Mouse (Mus musculus): ENCODE measurements around the gene Jak3.
A peak's percentile ranks its signal among the peaks of the same experiment; 100 is the strongest.

The Jak3 gene

DNA sequence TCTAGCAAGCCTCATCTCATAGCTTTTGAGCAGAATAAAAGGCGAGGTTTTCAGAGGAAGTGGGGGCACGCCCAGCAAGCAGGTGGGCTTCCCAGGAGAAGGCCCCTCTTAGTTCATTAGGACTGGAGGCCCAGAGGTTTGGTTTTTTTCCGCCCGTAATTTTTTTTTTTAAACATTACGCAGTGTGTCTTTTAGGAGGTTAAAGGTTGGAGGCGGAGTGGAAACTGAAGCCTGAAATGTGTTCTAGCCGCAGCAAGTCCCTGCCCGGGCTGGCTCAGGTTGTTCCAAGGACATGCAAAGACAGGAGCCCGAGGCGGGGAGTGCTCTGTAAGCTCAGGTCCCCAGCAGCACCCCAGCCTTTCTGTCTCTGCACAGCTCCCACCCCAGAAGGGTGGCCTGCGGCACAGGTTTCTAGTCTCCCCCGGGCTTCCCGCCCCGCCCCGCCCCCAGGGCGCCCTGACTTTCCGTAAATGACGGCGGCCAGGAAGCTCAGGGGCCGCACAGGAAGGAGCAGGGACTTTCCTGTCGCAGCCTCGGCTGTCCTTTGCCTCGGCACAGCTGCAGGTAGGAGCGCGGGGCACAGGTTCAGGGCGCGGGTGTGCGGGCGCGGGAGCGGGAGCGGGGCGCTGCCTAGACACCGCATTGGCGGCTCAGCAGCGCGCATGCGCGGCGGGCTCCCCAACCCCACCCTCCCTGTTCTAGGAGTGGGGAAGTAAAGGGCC, at the start of gene Jak3:
Gene Jak3, plus strand, starts transcription at position 277 of the 722 bp plus-strand sequence.
- DNase-seq (ENCODE audit: low read depth in 2 of 2, low spot score in 2 of 2), result peak; percentile 55 to 58

DNA sequence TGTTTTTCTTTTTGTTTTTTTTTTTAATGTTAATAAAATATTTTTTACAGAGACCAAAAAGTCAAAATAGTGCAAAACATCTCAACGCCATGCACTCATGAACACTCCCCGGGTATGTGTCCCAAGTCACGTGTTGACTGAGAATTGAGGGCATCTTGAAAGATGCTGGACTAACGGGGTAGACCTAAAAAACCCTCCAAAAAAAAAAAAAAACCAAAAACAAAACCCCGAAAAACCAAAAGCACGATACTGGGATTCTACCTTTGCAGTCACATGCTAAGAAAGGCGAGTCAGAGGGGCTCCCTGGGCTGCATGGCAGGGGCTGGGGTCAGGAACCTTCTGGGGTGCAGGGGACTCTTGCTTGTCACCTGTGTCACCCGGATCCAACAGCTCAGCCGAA, 49.3 kb upstream of the Jak3 start:
- DNase-seq (ENCODE audit: low read depth in 2 of 2, low spot score in 2 of 2), result no peak

DNA sequence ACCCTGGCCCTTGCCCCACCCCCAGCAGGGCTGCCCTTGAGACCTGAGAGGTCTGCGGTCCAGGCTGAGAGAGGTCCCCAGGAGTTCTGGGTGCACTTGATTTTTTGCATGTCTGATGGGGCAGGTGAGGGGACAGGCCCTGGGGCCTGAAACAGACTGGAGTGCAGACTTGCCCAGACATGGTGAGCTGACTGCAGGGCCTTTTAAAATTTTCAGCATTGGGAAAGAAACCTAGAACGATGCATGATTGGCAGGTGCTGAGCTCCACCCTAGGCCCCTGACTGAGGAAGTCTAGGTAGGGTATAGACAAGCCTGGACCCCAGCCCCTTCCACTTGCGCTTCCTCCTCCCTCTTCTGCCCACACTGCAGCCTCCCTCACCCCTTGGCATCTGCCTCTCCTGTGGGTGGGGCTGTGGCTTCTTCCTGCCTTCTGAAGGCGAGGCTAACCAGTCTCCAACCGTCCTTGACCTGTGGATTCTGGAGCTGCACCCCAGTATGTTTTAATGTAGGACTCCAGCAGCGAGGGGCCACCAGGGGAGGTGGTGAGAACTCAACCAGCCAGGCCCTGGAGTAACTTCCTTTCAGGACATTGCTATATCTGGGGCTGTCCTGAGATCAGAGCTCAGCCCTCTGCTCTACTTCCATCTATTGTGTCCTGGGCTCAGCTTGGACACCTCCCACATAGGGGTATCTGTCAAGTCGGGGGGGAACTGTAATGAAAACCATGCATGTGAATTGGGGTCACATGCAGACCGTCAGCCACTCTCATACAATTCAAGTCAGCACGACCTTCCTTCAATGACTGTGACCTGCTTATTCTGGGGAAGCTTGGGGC, 48.6 kb upstream of the Jak3 start:
- DNase-seq (ENCODE audit: low read depth in 2 of 2, low spot score in 2 of 2), result no peak

DNA sequence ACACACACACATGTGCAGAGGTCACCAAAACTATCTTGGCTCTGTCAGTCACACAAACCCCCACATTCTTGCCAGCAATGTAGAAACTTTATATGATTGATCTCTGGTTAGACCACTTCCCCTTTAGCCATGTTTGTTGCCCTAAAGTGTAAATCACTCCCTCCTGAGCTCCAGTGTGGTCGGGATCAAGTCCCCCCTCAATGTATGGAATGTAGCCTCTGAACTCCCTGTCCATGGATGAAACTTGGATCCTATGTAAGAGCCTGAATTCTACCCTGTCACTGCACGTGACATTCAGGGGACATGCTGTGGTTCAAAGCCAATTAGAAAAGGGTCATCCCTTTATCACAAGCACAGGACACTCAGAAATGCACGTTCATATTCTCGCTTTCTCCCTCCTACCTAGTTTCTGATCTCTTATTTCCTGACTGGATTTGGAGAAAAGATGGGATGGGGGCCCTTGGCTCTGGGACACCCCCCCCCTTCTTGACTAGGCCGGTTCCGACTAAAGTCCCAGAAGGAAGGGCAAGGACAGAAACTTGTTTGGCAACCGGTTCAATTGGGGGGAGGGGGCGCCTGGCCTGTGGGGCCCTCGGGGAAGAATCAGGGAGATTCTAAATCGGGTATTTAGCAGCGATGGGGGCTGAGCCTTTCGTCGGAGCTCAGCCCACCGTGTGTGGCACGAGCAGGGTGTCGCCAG, 47.5 kb upstream of the Jak3 start:
- DNase-seq (ENCODE audit: low read depth in 2 of 2, low spot score in 2 of 2), result no peak

- peak; percentile 79 to 85 for DNase-seq (ENCODE audit: low read depth in 2 of 2, low spot score in 2 of 2)
Observed at GRCm38 (mm10) chr8:71629096-71629697, 46.9 kb upstream of the Jak3 start.

GRCm38 (mm10) chr8:71629781-71630212, 46.3 kb upstream of the Jak3 start:
- no peak for DNase-seq (ENCODE audit: low read depth in 2 of 2, low spot score in 2 of 2)

- no peak for DNase-seq (ENCODE audit: low read depth in 2 of 2, low spot score in 2 of 2)
Observed at GRCm38 (mm10) chr8:71630761-71631160, 45.3 kb upstream of the Jak3 start.

- no peak for DNase-seq (ENCODE audit: low read depth in 2 of 2, low spot score in 2 of 2)
Observed at GRCm38 (mm10) chr8:71631897-71632296, 44.2 kb upstream of the Jak3 start.

DNA sequence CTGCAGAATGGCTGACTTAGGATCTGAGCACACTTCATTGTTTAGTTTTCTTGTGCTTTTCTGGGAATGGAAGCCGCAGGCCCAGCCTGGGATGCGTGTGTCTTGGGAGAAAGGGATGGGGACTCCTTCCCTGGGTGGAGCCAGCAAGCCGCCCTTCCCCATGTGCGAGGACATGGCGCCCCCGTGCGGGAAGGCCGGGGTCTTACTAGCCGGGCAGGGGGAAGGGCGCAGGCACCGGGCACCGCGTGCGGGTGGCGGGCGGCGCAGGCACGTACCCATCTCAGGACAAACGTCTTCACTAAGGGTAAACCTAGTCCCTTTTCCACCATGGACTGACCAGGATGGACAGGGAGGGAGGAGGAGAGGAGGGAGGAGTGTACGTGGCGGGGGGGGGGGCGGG, 42.9 kb upstream of the Jak3 start:
- peak; percentile 63 to 65 for DNase-seq (ENCODE audit: low read depth in 2 of 2, low spot score in 2 of 2)

GRCm38 (mm10) chr8:71633981-71634667, 42.0 kb upstream of the Jak3 start:
- DNase-seq (ENCODE audit: low read depth in 2 of 2, low spot score in 2 of 2), result peak; percentile 29 to 54

DNA sequence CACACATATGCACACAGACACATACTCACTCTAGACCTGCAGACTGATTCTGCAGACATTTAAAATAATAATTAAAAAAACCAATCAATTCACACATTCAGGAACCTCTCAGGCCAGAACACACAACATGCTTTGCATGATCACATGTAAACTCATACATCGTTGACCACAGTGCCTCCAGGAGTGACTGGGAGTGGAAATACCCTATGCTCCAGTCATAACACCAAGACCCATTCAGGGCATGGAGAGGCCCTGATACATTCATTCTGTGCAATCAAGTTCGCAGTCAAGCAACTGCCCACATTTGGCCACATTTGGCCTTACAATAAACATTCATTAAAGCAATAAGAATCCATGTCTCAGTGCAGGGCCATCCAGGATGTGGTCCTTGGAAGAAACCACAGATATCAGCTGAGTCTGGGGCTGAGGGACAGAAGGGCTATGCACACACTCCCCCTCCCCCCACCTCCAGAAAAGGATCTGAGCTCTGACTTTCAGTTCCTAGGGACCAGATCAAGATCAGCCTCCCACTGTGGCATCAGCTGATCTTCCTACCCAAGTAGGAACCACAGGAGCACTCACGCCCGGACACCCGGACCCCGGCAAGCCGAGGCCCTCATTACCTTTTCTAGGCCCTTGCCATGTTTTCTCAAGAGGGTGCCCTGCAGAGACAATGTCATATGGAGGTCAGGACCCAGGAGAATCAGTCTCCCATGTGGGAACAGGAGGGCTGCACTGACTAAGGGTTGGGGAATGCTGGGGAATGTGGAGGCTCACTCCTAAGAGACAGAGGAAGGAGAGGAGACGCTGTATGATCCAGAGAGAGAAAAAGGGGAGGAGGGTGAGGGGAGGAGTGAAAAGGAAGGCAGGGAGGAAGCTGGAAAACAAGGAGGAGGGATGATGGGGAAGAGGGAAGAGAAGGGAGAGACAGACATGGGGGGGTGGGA, 38.7 kb upstream of the Jak3 start:
- no peak for DNase-seq (ENCODE audit: low read depth in 2 of 2, low spot score in 2 of 2)

- no peak for DNase-seq (ENCODE audit: low read depth in 2 of 2, low spot score in 2 of 2)
Observed at GRCm38 (mm10) chr8:71638321-71638720, 37.8 kb upstream of the Jak3 start.

DNA sequence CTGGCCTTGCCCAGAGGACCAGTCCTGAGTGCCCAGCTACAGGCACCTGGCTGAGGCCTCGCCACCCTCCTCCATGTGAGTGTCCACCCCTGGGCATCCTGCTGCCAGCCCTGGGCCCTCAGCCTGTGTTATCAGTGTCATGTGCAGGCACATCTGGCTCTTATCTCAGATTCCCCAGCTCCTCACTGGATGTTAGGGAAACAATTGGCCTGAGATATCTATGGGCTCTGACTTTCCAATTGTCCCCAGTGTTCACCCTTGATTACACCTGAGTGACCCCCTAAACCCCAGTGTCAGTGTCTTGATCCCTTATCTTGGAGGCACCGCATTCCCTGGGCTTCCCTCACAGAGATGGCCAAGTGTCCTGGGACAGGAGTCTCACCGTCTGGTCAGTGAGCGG, 36.8 kb upstream of the Jak3 start:
- no peak for DNase-seq (ENCODE audit: low read depth in 2 of 2, low spot score in 2 of 2)

DNA sequence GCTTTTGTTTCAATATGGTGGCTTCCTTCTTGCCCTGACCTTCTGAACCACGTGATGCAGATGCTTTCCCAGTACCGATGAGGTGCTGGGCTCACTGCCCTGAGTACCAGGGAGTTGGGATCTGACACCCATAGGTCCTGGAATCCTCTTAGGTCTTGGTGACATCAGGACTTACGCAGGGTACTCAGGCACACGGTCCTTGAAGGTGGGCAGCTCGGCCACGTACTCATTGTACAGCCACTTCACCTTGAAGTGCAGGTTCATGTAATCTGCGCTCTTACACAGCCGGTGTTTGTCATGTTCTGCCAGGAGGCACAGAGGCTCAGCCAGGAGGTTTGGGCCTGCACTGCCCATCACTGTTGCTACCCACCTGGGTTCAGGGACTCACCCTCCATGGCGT, 30.6 kb upstream of the Jak3 start:
- no peak for DNase-seq (ENCODE audit: low read depth in 2 of 2, low spot score in 2 of 2)

GRCm38 (mm10) chr8:71654600-71654999, 21.5 kb upstream of the Jak3 start:
- no peak for DNase-seq (ENCODE audit: low read depth in 2 of 2, low spot score in 2 of 2)

- no peak for DNase-seq (ENCODE audit: low read depth in 2 of 2, low spot score in 2 of 2)
Observed at GRCm38 (mm10) chr8:71657816-71658215, 18.3 kb upstream of the Jak3 start.

GRCm38 (mm10) chr8:71658515-71659049, 17.5 kb upstream of the Jak3 start:
- DNase-seq (ENCODE audit: low read depth in 2 of 2, low spot score in 2 of 2), result no peak

- DNase-seq (ENCODE audit: low read depth in 2 of 2, low spot score in 2 of 2), result no peak
Observed at GRCm38 (mm10) chr8:71659751-71660150, 16.3 kb upstream of the Jak3 start.

- peak; percentile 73 to 82 for DNase-seq (ENCODE audit: low read depth in 2 of 2, low spot score in 2 of 2)
Observed at GRCm38 (mm10) chr8:71660325-71661120, 15.6 kb upstream of the Jak3 start.

Data from CD8-positive naive resting alpha-beta T cell, adult 2 months (primary cell).